Mouse (Mus musculus) left cerebral cortex, postnatal 10 days (tissue): ENCODE measurements around the gene Il11ra1. TPM values are rescaled to one million over a fixed set of nuclear protein-coding genes. Genes with fewer than 3 reads are reported as not detected.
"Not testable (repeated sequence)": the region's sequence is repeated elsewhere in the genome, so short reads cannot be mapped to it uniquely, and the experiment has no call there.

Experiments
- DNase-seq, 2 experiments: peaks; one replicate each; pipeline ENCODE4 v3.0.0; 2021 to 2022; ENCODE audit warnings: low spot score in 2 of 2, mixed read lengths in 1 of 2; ENCODE audit errors: extremely low spot score in 1 of 2
- intact Hi-C: fragments of 180-260 bp; cut with DNase I; formaldehyde crosslinking; loops from one replicate; pipeline ENCODE4 v1.15.1; 2025
- total RNA-seq, 2 experiments: library from RNA; stranded (reverse); gene quantifications; 2 replicates each; pipeline ENCODE4 v1.2.3; 2021

Il11ra1 gene
- total RNA-seq, 2 experiments from 2014 or later = 19.1 to 24.3 TPM

- DNase-seq = peak in 1 of 2 experiments; percentile 73
- intact Hi-C loops = no loop called here
Observed at GRCm38 (mm10) chr4:41677006-41677629, 22.7 kb upstream of the Il11ra1 start.

- no peak for DNase-seq
- intact Hi-C loops = no loop called here
Observed at GRCm38 (mm10) chr4:41678863-41679262, 20.9 kb upstream of the Il11ra1 start.

GRCm38 (mm10) chr4:41679291-41679690, 20.5 kb upstream of the Il11ra1 start:
- DNase-seq = no peak

GRCm38 (mm10) chr4:41681176-41681575, 18.6 kb upstream of the Il11ra1 start:
- intact Hi-C loops = no loop called here
- peak in 1 of 2 experiments; percentile 38 for DNase-seq

More at GRCm38 (mm10) chr4:41679291-41679690, 20.5 kb upstream of the Il11ra1 start:
- intact Hi-C loops = no loop called here

- intact Hi-C loops = no loop called here
- DNase-seq = no peak
Observed at GRCm38 (mm10) chr4:41681947-41682346, 17.8 kb upstream of the Il11ra1 start.

GRCm38 (mm10) chr4:41682789-41683188, 17.0 kb upstream of the Il11ra1 start:
- no peak for DNase-seq
- intact Hi-C loops = no loop called here

GRCm38 (mm10) chr4:41683303-41683702, 16.5 kb upstream of the Il11ra1 start:
- intact Hi-C loops, DNase-seq: not testable (repeated sequence)

- DNase-seq, intact Hi-C loops: not testable (repeated sequence)
Observed at GRCm38 (mm10) chr4:41684131-41684930, 15.5 kb upstream of the Il11ra1 start.

- intact Hi-C loops, DNase-seq: not testable (repeated sequence)
Observed at GRCm38 (mm10) chr4:41684931-41685453, 14.8 kb upstream of the Il11ra1 start.

GRCm38 (mm10) chr4:41685882-41686492, 13.8 kb upstream of the Il11ra1 start:
- intact Hi-C loops, DNase-seq: not testable (repeated sequence)

GRCm38 (mm10) chr4:41688562-41688961, 11.2 kb upstream of the Il11ra1 start:
- intact Hi-C loops, DNase-seq: not testable (repeated sequence)

- intact Hi-C loops, DNase-seq: not testable (repeated sequence)
Observed at GRCm38 (mm10) chr4:41690014-41690413, 9.8 kb upstream of the Il11ra1 start.

- DNase-seq, intact Hi-C loops: not testable (repeated sequence)
Observed at GRCm38 (mm10) chr4:41693511-41693910, 6.3 kb upstream of the Il11ra1 start.

- intact Hi-C loops, DNase-seq: not testable (repeated sequence)
Observed at GRCm38 (mm10) chr4:41695800-41696199, 4.0 kb upstream of the Il11ra1 start.

- DNase-seq, intact Hi-C loops: not testable (repeated sequence)
Observed at GRCm38 (mm10) chr4:41696452-41696851, 3.3 kb upstream of the Il11ra1 start.

- intact Hi-C loops = not testable (repeated sequence)
- DNase-seq = peak; percentile 76 to 84
Observed at GRCm38 (mm10) chr4:41696930-41697841, 2.6 kb upstream of the Il11ra1 start, which contains the start of gene Cntfr. Gene Cntfr, minus strand, starts transcription at chr4:41697089.

- peak in 1 of 2 experiments; percentile 50 for DNase-seq
- intact Hi-C loops = not testable (repeated sequence)
Observed at GRCm38 (mm10) chr4:41698421-41699016, 1.3 kb upstream of the Il11ra1 start.

GRCm38 (mm10) chr4:41700224-41700623, 435 bp downstream of the Il11ra1 start:
- DNase-seq, intact Hi-C loops: not testable (repeated sequence)
